Mouse (Mus musculus): ENCODE data around the gene Cryzl1.

- no peak for TF ChIP-seq GATA1 (IDR thresholded peaks at IDR 0.05; ENCODE audit: borderline replicate concordance, low read length)
- TF ChIP-seq CTCF (IDR thresholded peaks at IDR 0.05; ENCODE audit: low read depth, low read length), result no peak
- no peak for TF ChIP-seq TAL1 (conservative IDR thresholded peaks at IDR 0.05; ENCODE audit: low read depth, low read length)
Observed at GRCm38 (mm10) chr16:91738505-91738904, 9.7 kb upstream of the Cryzl1 start.
